Mouse (Mus musculus) erythroblast, embryonic 14.5 days (primary cell): ENCODE results near the gene Irgm1.

Source experiments
- GATA1 ChIP-seq: IDR thresholded peaks from 2 replicates; pipeline ENCODE4 v1.6.1; 2012; ENCODE audit warnings: low read length, inconsistent platforms, mixed read lengths
- TAL1 ChIP-seq: IDR thresholded peaks from 3 replicates; pipeline ENCODE4 v1.6.1; 2012; ENCODE audit warnings: low read length, inconsistent platforms, mixed read lengths

DNA sequence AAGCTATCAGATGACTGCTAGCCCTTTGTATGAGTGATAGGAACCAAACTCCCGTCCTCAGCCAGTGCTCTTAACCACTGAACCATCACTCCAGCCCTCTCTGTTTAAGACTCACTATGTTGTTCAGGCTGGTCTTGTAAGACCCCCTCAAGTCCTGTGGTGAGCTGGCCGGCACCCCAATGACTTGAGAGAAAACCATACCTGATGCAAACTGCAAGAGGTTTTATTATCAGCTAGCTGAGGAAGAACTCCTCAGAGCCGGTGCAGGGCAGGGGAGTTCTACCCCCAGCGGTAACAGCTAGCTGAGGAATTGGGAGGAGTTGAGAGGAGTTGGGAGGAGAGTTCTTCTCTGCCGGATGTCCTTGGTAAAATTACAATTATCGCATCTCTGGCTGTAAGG, 43.6 kb downstream of the Irgm1 start:
- TF ChIP-seq TAL1 (no peak), GATA1 (no peak)
